Mouse (Mus musculus) embryonic facial prominence, embryonic 15.5 days (tissue): ENCODE data around the gene Senp6. TPM values are rescaled to one million over a fixed set of nuclear protein-coding genes. Genes with fewer than 3 reads are reported as not detected.

Experiments
- ATAC-seq: fragments of 200-750 bp; cut with Nextera tagmentation; 2 replicates; pipeline ENCODE4 v1.8.0; 2017; ENCODE audit warnings: low read depth, moderate TSS enrichment; ENCODE audit not compliant: insufficient number of reproducible peaks, low FRiP score, low TSS enrichment
- H3K27ac ChIP-seq: fragments of 300-500 bp; sonication (generic); replicated peaks from 2 replicates; pipeline ENCODE4 v1.5.1; 2015; ENCODE audit warnings: mild to moderate bottlenecking, inconsistent platforms
- H3K27me3 ChIP-seq: fragments of 300-500 bp; sonication (generic); 2 replicates; pipeline ENCODE4 v1.6.1; 2015; ENCODE audit warnings: inconsistent platforms
- H3K36me3 ChIP-seq: fragments of 300-500 bp; sonication (generic); 2 replicates; pipeline ENCODE4 v1.6.1; 2015; ENCODE audit warnings: mild to moderate bottlenecking, inconsistent platforms
- H3K4me1 ChIP-seq: fragments of 300-500 bp; sonication (generic); 2 replicates; pipeline ENCODE4 v1.6.1; 2015; ENCODE audit warnings: inconsistent platforms
- H3K4me2 ChIP-seq: fragments of 300-500 bp; sonication (generic); replicated peaks from 2 replicates; pipeline ENCODE4 v1.6.1; 2015; ENCODE audit warnings: mild to moderate bottlenecking, inconsistent platforms
- H3K4me3 ChIP-seq: fragments of 300-500 bp; sonication (generic); replicated peaks from 2 replicates; pipeline ENCODE4 v1.5.1; 2015; ENCODE audit warnings: mild to moderate bottlenecking, inconsistent platforms
- H3K9ac ChIP-seq: fragments of 300-500 bp; sonication (generic); 2 replicates; pipeline ENCODE4 v1.6.1; 2015; ENCODE audit warnings: inconsistent platforms
- H3K9me3 ChIP-seq: fragments of 300-500 bp; sonication (generic); replicated peaks from 2 replicates; pipeline ENCODE4 v1.6.1; 2016; ENCODE audit warnings: inconsistent platforms
- WGBS: fragments of 180-500 bp; shearing (Covaris S2); methylation state at CpG from one replicate; pipeline ENCODE4 v1.1.7; 2015; 5-methylcytosine and 5-hydroxymethylcytosine counted together
- polyA plus RNA-seq: library from polyadenylated mRNA; unstranded; fragments of >200 nt; fragmentation: Nextera tagmentation; extraction: Ambion mirVana; gene quantifications from 2 replicates; pipeline ENCODE4 v1.2.1, GENCODE M21; 2015

Gene Senp6
- polyA plus RNA-seq, 1 experiment from 2014 or later: 47.4 TPM

- H3K27ac ChIP-seq: 0 out of 2 replicates have a peak overlapping the region, but pooled peaks have one; percentile 36
- H3K27me3 ChIP-seq: no peaks in the 10 kb centered on the region
- WGBS: 58% methylated on average over 5 of the region's 5 CpGs
- H3K9ac ChIP-seq: no peak overlapping the region
- ATAC-seq: no peak
- no peaks in the 10 kb centered on the region for H3K36me3 ChIP-seq
- no peak overlapping the region for H3K4me2 ChIP-seq
- H3K4me3 ChIP-seq: no peak overlapping the region
- H3K4me1 ChIP-seq: peaks cover 4% of the 10 kb centered on the region
- H3K9me3 ChIP-seq: no peaks in the 10 kb centered on the region
Measured at GRCm38 (mm10) chr9:80158937-80159336, 92.2 kb downstream of the Senp6 start.

- peaks cover 15% of the 10 kb centered on the region for H3K4me1 ChIP-seq
- 72% methylated on average over 4 of the region's 4 CpGs for WGBS
- no peak overlapping the region for H3K4me3 ChIP-seq
- no peaks in the 10 kb centered on the region for H3K27me3 ChIP-seq
- H3K27ac ChIP-seq: no peak overlapping the region
- no peaks in the 10 kb centered on the region for H3K36me3 ChIP-seq
- no peak overlapping the region for H3K9ac ChIP-seq
- ATAC-seq: no peak
- no peaks in the 10 kb centered on the region for H3K9me3 ChIP-seq
- no peak overlapping the region for H3K4me2 ChIP-seq
Measured at GRCm38 (mm10) chr9:80161451-80161850, 94.7 kb downstream of the Senp6 start.

DNA sequence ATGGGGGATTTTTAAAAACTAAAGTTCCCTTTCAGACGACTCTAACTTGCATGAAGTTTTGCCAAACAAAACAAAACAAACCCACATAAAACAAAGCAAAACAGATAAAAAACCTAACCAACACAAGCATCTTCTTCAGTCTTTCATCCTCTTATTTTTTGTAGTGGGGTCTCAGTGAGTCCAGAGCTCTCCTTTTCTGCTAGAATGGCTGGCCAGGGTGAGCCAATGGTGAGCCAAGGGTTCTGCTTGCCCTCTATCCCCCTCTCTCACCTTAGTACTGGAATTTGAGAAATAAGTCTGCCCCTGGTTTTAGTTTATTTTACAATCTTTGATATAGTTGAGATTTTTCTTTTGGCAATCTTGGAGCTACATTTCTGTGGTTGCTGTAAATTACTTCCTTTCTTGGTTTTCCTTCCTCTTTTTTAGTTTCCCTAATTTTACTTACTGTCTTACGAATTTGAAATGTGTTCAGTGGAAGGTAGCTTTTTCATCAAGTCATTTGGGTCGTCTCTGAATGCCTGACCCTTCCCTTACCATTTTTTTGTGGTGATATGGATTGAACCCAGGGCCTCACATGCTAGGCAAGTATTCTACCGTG is 96.5 kb downstream of the Senp6 start:
- H3K9me3 ChIP-seq: no peaks in the 10 kb centered on the region
- peaks cover 12% of the 10 kb centered on the region for H3K4me1 ChIP-seq
- H3K9ac ChIP-seq: no peak overlapping the region
- no peak overlapping the region for H3K27ac ChIP-seq
- ATAC-seq: no peak
- WGBS: 67% methylated on average over 4 of the region's 4 CpGs
- no peak overlapping the region for H3K4me2 ChIP-seq
- H3K36me3 ChIP-seq: no peaks in the 10 kb centered on the region
- no peak overlapping the region for H3K4me3 ChIP-seq
- no peaks in the 10 kb centered on the region for H3K27me3 ChIP-seq

- ATAC-seq: no peak
Measured at GRCm38 (mm10) chr9:80164191-80164590, 97.5 kb downstream of the Senp6 start.

DNA sequence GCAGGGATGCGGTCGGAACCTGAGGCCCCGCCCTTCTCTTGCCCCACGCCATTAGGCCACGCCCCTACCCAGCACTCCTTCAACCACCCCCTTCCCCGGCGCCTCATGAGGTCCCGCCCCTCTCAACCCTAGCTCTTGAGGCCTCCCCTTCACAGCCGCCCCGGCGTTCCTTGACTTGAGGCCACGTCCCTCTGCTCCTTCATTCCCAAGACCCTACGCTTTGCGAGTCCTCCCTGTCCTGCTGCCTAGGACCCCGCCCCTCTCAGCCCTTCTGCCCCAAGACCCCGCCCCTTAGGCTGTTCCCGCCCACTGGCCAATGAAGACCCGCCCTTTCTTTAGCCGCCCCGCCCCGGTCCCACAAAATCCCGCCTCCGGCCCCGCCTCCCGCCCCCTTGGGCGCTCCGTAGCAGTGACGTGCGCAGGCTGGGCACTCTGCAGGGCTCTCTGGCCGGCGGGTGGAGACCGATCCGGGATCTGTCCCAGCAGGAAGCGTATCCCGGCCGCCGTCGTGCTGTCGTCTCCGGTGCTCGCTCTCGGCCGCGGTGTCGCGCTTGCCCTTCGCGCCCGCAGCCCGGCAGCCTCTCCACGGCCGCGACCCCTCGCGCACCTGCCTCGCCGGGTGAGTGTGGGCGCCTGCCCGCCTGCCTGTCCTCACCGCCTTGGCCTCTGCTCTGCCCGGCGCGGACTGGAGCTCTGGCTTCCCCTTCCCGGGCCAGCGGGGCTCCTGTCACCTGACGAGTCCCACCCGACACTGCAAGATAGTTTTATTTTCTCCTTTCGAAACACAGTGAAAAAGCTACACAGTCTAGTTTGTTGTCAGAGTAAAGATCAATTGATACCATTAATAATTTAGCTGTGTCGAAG is 98.1 kb downstream of the Senp6 start, which contains the start of gene Myo6:
TSS of gene Myo6 (plus strand) at position 421 of the 864 bp plus-strand sequence.
- ATAC-seq: peak; percentile 98
- Histone ChIP-seq H3K4me2 (peak within 1 kb of the TSS; percentile 83), H3K9me3 (no peaks in the 10 kb centered on the region), H3K4me1 (peaks cover 12% of the 10 kb centered on the region), H3K27ac (peak within 1 kb of the TSS; percentile 90), H3K36me3 (no peaks in the 10 kb centered on the region), H3K9ac (peak within 1 kb of the TSS; percentile 73), H3K4me3 (peak within 1 kb of the TSS; percentile 87), H3K27me3 (no peaks in the 10 kb centered on the region)
- WGBS: under 1% methylated on average over 65 of the region's 69 CpGs

More at GRCm38 (mm10) chr9:80164191-80164590, 97.5 kb downstream of the Senp6 start:
- WGBS: 2% methylated on average over 13 of the region's 13 CpGs
- Histone ChIP-seq H3K27me3 (no peaks in the 10 kb centered on the region), H3K27ac (peak overlapping the region; percentile 75; the same call in 1 of the 2 replicates), H3K4me1 (peaks cover 12% of the 10 kb centered on the region), H3K9ac (peak overlapping the region; percentile 35), H3K4me2 (peak overlapping the region; percentile 83), H3K4me3 (peak overlapping the region; percentile 87), H3K9me3 (no peaks in the 10 kb centered on the region), H3K36me3 (no peaks in the 10 kb centered on the region)

- H3K27ac ChIP-seq: peak overlapping the region; percentile 51; the same call in 1 of the 2 replicates
- no peaks in the 10 kb centered on the region for H3K27me3 ChIP-seq
- 18% methylated on average over 9 of the region's 9 CpGs for WGBS
- no peak overlapping the region for H3K9ac ChIP-seq
- H3K36me3 ChIP-seq: no peaks in the 10 kb centered on the region
- no peaks in the 10 kb centered on the region for H3K9me3 ChIP-seq
- peak overlapping the region; percentile 87 for H3K4me3 ChIP-seq
- H3K4me1 ChIP-seq: peaks cover 12% of the 10 kb centered on the region
- ATAC-seq: no peak
- peak overlapping the region; percentile 83 for H3K4me2 ChIP-seq
Measured at GRCm38 (mm10) chr9:80165690-80166089, 99.0 kb downstream of the Senp6 start.

- no peak overlapping the region; the same call in 1 of the 2 replicates for H3K4me2 ChIP-seq
- peaks cover 12% of the 10 kb centered on the region for H3K4me1 ChIP-seq
- no peak for ATAC-seq
- peak overlapping the region; percentile 87; the same call in 1 of the 2 replicates for H3K4me3 ChIP-seq
- H3K9me3 ChIP-seq: no peaks in the 10 kb centered on the region
- no peak overlapping the region for H3K27ac ChIP-seq
- no peaks in the 10 kb centered on the region for H3K27me3 ChIP-seq
- WGBS: 64% methylated on average over 6 of the region's 6 CpGs
- no peak overlapping the region for H3K9ac ChIP-seq
- H3K36me3 ChIP-seq: no peaks in the 10 kb centered on the region
Measured at GRCm38 (mm10) chr9:80166425-80166824, 99.7 kb downstream of the Senp6 start.

- H3K27me3 ChIP-seq: no peaks in the 10 kb centered on the region
- no peak overlapping the region for H3K4me2 ChIP-seq
- peaks cover 12% of the 10 kb centered on the region for H3K4me1 ChIP-seq
- WGBS: 78% methylated on average over 4 of the region's 4 CpGs
- no peaks in the 10 kb centered on the region for H3K9me3 ChIP-seq
- no peak overlapping the region for H3K9ac ChIP-seq
- no peak overlapping the region for H3K4me3 ChIP-seq
- no peak for ATAC-seq
- H3K27ac ChIP-seq: no peak overlapping the region
- no peaks in the 10 kb centered on the region for H3K36me3 ChIP-seq
Measured at GRCm38 (mm10) chr9:80167089-80167488, 100.4 kb downstream of the Senp6 start.

GRCm38 (mm10) chr9:80169551-80169950 is 102.8 kb downstream of the Senp6 start:
- H3K4me2 ChIP-seq: no peak overlapping the region
- ATAC-seq: no peak
- no peak overlapping the region for H3K4me3 ChIP-seq
- H3K4me1 ChIP-seq: peaks cover 9% of the 10 kb centered on the region
- WGBS: 86% methylated on average over 9 of the region's 9 CpGs
- no peaks in the 10 kb centered on the region for H3K36me3 ChIP-seq
- no peak overlapping the region for H3K27ac ChIP-seq
- no peaks in the 10 kb centered on the region for H3K9me3 ChIP-seq
- H3K9ac ChIP-seq: no peak overlapping the region
- no peaks in the 10 kb centered on the region for H3K27me3 ChIP-seq

DNA sequence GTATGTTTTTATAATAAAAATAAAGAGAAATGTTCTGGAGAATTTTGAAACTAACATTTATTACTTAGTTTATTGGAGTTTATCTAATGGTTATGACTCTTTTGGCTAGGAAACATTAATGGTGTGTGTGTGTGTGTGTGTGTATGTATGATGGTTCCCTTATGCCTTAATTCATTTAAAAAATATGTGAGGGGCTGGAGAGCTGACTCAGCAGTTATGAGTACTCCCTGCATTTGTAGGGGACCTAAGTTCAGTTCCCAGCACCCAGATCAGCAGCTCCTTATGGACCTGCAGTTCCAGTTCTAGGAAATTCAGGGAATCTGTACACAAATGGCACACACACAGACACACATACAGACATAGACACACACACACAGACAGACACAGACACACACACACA is 104.5 kb downstream of the Senp6 start:
- Histone ChIP-seq H3K9ac (no peak overlapping the region), H3K27ac (no peak overlapping the region), H3K4me1 (peaks cover 4% of the 10 kb centered on the region), H3K4me2 (no peak overlapping the region), H3K9me3 (no peaks in the 10 kb centered on the region), H3K27me3 (no peaks in the 10 kb centered on the region), H3K36me3 (no peaks in the 10 kb centered on the region), H3K4me3 (no peak overlapping the region)
- no peak for ATAC-seq

DNA sequence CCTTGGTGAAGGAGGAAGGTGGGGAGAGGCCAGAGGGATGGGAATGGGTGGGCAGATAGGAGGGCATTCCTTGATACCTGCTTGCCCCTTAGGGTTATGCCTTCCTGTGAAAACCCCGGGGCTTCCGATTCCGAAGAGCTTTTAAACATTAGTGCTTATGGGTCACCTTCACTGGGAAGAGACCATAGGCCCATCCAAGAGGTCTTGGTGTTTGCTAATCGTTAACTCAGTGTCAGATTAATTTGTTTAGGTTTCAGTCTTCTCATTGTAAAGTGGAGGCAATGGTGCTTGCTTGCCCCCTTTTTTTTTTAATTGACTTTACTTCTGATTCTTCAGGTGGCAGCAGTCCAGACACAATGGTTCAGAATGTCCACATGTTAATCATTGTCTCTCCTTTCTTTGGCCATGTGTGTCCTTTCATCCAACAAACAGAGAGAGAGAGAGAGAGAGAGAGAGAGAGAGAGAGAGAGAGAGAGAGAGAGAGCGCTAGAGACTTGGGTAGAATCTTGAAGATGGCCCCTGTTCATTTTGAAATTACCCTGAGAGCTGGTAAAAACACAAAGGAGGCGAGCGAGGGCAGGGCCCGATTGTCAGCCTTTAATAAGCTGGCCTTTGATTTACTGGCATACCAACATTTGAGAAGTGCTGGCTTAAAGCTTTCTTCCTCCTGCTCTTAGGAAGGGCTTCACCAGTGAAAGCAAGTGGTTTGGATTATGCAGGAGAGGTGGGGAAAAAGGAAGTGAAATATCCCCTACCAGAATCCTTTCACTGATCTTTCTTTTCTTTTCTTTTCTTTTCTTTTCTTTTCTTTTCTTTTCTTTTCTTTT is 105.9 kb downstream of the Senp6 start:
- Histone ChIP-seq H3K27ac (no peak overlapping the region), H3K36me3 (no peaks in the 10 kb centered on the region), H3K4me3 (no peak overlapping the region), H3K9me3 (no peaks in the 10 kb centered on the region), H3K4me1 (peaks cover 4% of the 10 kb centered on the region), H3K4me2 (no peak overlapping the region), H3K27me3 (no peaks in the 10 kb centered on the region), H3K9ac (no peak overlapping the region)
- no peak for ATAC-seq
- WGBS: 73% methylated on average over 8 of the region's 8 CpGs
